Mouse (Mus musculus) erythroblast, embryonic 14.5 days (primary cell): Measurements from ENCODE around the gene Cdc27. TPM values are rescaled to one million over a fixed set of nuclear protein-coding genes. Genes with fewer than 3 reads are reported as not detected.

Experiments
- H3K27me3 ChIP-seq: 2 replicates; pipeline ENCODE4 v1.6.1; 2012; ENCODE audit warnings: inconsistent platforms; ENCODE audit not compliant: control insufficient read depth
- H3K36me3 ChIP-seq: 2 replicates; pipeline ENCODE4 v1.6.1; 2012; ENCODE audit warnings: mild to moderate bottlenecking, inconsistent platforms; ENCODE audit not compliant: control insufficient read depth
- H3K4me1 ChIP-seq: 2 replicates; pipeline ENCODE4 v1.6.1; 2012; ENCODE audit warnings: inconsistent platforms; ENCODE audit not compliant: control insufficient read depth
- H3K4me3 ChIP-seq: replicated peaks from 2 replicates; pipeline ENCODE3; 2012; ENCODE audit warnings: moderate library complexity, mild to moderate bottlenecking, inconsistent platforms
- H3K9me3 ChIP-seq: 2 replicates; pipeline ENCODE4 v1.6.1; 2012; ENCODE audit warnings: low read length, inconsistent platforms, mixed read lengths; ENCODE audit not compliant: control insufficient read depth
- GATA1 ChIP-seq: IDR thresholded peaks from 2 replicates; pipeline ENCODE4 v1.6.1; 2012; ENCODE audit warnings: low read length, inconsistent platforms, mixed read lengths
- TAL1 ChIP-seq: IDR thresholded peaks from 3 replicates; pipeline ENCODE4 v1.6.1; 2012; ENCODE audit warnings: low read length, inconsistent platforms, mixed read lengths
- polyA plus RNA-seq: library from polyadenylated mRNA; stranded (reverse); fragments of >175 nt; gene quantifications from 2 replicates; pipeline ENCODE4 v1.2.3, GENCODE M21; 2012

The Cdc27 gene
- polyA plus RNA-seq, 1 experiment, result 0.48 TPM

- H3K36me3 ChIP-seq, result no peaks in the 10 kb centered on the region
- no peaks in the 10 kb centered on the region for H3K4me1 ChIP-seq
- no peaks in the 10 kb centered on the region for H3K9me3 ChIP-seq
- H3K4me3 ChIP-seq, result no peak overlapping the region
- TF ChIP-seq TAL1 (no peak), GATA1 (no peak)
- H3K27me3 ChIP-seq, result peaks cover 49% of the 10 kb centered on the region
Observed at GRCm38 (mm10) chr11:104582630-104583364, 32.4 kb upstream of the Cdc27 start.

- Histone ChIP-seq H3K9me3 (no peaks in the 10 kb centered on the region), H3K27me3 (peaks cover 52% of the 10 kb centered on the region), H3K36me3 (no peaks in the 10 kb centered on the region), H3K4me3 (no peak overlapping the region), H3K4me1 (no peaks in the 10 kb centered on the region)
- TF ChIP-seq GATA1 (no peak), TAL1 (no peak)
Observed at GRCm38 (mm10) chr11:104582308-104582606, 31.8 kb upstream of the Cdc27 start.

- Histone ChIP-seq H3K36me3 (no peaks in the 10 kb centered on the region), H3K9me3 (no peaks in the 10 kb centered on the region), H3K4me3 (no peak overlapping the region), H3K27me3 (peaks cover 52% of the 10 kb centered on the region), H3K4me1 (no peaks in the 10 kb centered on the region)
- TF ChIP-seq GATA1 (no peak), TAL1 (no peak)
Observed at GRCm38 (mm10) chr11:104581446-104582307, 31.3 kb upstream of the Cdc27 start.

- Histone ChIP-seq H3K9me3 (no peaks in the 10 kb centered on the region), H3K27me3 (peaks cover 52% of the 10 kb centered on the region), H3K4me1 (no peaks in the 10 kb centered on the region), H3K36me3 (no peaks in the 10 kb centered on the region), H3K4me3 (no peak overlapping the region)
- no peak for TF ChIP-seq GATA1
- TF ChIP-seq TAL1, result no peak
Observed at GRCm38 (mm10) chr11:104580606-104581005, 30.2 kb upstream of the Cdc27 start.

GRCm38 (mm10) chr11:104580091-104580490, 29.7 kb upstream of the Cdc27 start:
- Histone ChIP-seq H3K36me3 (no peaks in the 10 kb centered on the region), H3K27me3 (peaks cover 52% of the 10 kb centered on the region), H3K4me3 (no peak overlapping the region), H3K9me3 (no peaks in the 10 kb centered on the region), H3K4me1 (no peaks in the 10 kb centered on the region)
- no peak for TF ChIP-seq GATA1
- no peak for TF ChIP-seq TAL1

- no peak overlapping the region for H3K4me3 ChIP-seq
- TF ChIP-seq GATA1 (no peak), TAL1 (no peak)
- peaks cover 52% of the 10 kb centered on the region for H3K27me3 ChIP-seq
- H3K4me1 ChIP-seq, result no peaks in the 10 kb centered on the region
- H3K9me3 ChIP-seq, result no peaks in the 10 kb centered on the region
- no peaks in the 10 kb centered on the region for H3K36me3 ChIP-seq
Observed at GRCm38 (mm10) chr11:104579575-104579974, 29.2 kb upstream of the Cdc27 start.

GRCm38 (mm10) chr11:104579084-104579483, 28.7 kb upstream of the Cdc27 start:
- Histone ChIP-seq H3K27me3 (peaks cover 52% of the 10 kb centered on the region), H3K4me1 (no peaks in the 10 kb centered on the region), H3K4me3 (no peak overlapping the region), H3K9me3 (no peaks in the 10 kb centered on the region), H3K36me3 (no peaks in the 10 kb centered on the region)
- no peak for TF ChIP-seq GATA1
- TF ChIP-seq TAL1, result no peak

- Histone ChIP-seq H3K36me3 (no peaks in the 10 kb centered on the region), H3K9me3 (no peaks in the 10 kb centered on the region), H3K27me3 (peaks cover 51% of the 10 kb centered on the region), H3K4me3 (no peak overlapping the region), H3K4me1 (no peaks in the 10 kb centered on the region)
- TF ChIP-seq TAL1 (no peak), GATA1 (no peak)
Observed at GRCm38 (mm10) chr11:104578074-104578473, 27.7 kb upstream of the Cdc27 start.

GRCm38 (mm10) chr11:104576772-104577612, 26.6 kb upstream of the Cdc27 start:
- H3K4me3 ChIP-seq, result no peak overlapping the region
- peaks cover 51% of the 10 kb centered on the region for H3K27me3 ChIP-seq
- no peaks in the 10 kb centered on the region for H3K9me3 ChIP-seq
- no peaks in the 10 kb centered on the region for H3K36me3 ChIP-seq
- no peaks in the 10 kb centered on the region; the same call in none of the 2 replicates for H3K4me1 ChIP-seq
- TF ChIP-seq GATA1 (no peak), TAL1 (no peak)
